Mouse (Mus musculus): ENCODE measurements around the gene Rps12. TPM values are rescaled to one million over a fixed set of nuclear protein-coding genes. Genes with fewer than 3 reads are reported as not detected.

Gene Rps12
- polyA plus RNA-seq (2014; fragmentation: Nextera tagmentation; extraction: Ambion mirVana), result 126 and 139 TPM in 2 replicates

DNA sequence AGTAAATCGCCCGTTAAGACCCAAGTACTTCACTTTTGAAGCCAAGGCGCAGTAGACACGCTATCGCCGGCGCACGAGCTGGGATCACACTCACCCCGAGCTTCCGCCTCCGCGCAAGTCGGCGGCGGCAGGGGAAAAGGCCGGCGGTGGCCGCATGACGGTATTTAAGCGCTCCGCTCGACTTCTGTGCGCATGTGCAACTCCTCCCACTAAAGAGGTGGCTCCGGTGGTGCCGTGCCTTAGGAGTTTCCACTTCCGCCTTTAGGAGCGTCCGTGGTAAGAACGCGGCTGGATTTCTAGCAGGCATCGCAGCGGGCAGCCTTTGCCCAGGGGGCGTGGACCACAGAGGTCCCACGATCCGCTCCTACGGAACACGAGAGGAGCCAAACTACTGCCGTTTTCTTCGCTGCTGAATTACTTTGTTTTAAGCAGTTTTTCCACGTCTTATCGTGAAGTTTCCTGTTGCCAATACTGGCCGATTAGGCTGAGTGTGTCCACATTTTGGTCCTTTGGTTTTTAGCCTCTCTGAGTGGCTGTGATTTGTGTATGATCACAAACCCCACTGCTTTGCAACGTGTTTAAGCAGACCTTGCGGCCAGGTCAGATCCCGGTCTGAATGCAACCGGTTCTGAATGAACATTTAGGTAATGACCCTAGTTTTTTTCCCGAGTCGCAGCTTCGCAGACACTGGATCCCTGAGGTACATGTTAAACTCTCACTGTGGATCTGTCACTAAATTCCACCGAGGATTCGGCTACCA is at the start of gene Rps12:
Gene Rps12, minus strand, starts transcription at position 214 of the 760 bp plus-strand sequence.
- ATAC-seq (replicated peaks; ENCODE audit: insufficient number of reproducible peaks, low FRiP score, low TSS enrichment, low read depth) (peak; percentile 94), DNase-seq (ENCODE audit: low spot score) (peak; percentile 99)
- H3K4me3 ChIP-seq (ENCODE audit: low read depth, low read length), result peak within 1 kb of the TSS; percentile 86
- H3K27me3 ChIP-seq (ENCODE audit: control insufficient read depth, insufficient read depth, low read length), result no peaks in the 10 kb centered on the region
- under 1% methylated on average over 51 of the region's 51 CpGs for WGBS
- H3K9ac ChIP-seq (replicated peaks; ENCODE audit: low read length), result peak within 1 kb of the TSS; percentile 94
- peaks cover 5% of the 10 kb centered on the region for H3K36me3 ChIP-seq (replicated peaks; ENCODE audit: control insufficient read depth, insufficient read depth, low read depth, low read length)
- H3K4me2 ChIP-seq (ENCODE audit: low read depth, low read length), result peak within 1 kb of the TSS; percentile 81
- H3K4me1 ChIP-seq (ENCODE audit: control insufficient read depth, insufficient read depth, low read length), result no peaks in the 10 kb centered on the region
- peak within 1 kb of the TSS; percentile 56 for H3K27ac ChIP-seq (replicated peaks; ENCODE audit: low read depth, low read length)
- no peaks in the 10 kb centered on the region for H3K9me3 ChIP-seq (replicated peaks; ENCODE audit: control insufficient read depth, low read length)

GRCm38 (mm10) chr10:23836003-23836964 is 49.2 kb upstream of the Rps12 start:
- WGBS, result 74% methylated on average over 9 of the region's 9 CpGs
- H3K4me2 ChIP-seq (ENCODE audit: low read depth, low read length), result no peak overlapping the region
- H3K9me3 ChIP-seq (replicated peaks; ENCODE audit: control insufficient read depth, low read length), result no peaks in the 10 kb centered on the region
- no peaks in the 10 kb centered on the region for H3K36me3 ChIP-seq (replicated peaks; ENCODE audit: control insufficient read depth, insufficient read depth, low read depth, low read length)
- DNase-seq (ENCODE audit: low spot score), result no peak
- H3K9ac ChIP-seq (replicated peaks; ENCODE audit: low read length), result no peak overlapping the region
- H3K27ac ChIP-seq (replicated peaks; ENCODE audit: low read depth, low read length), result no peak overlapping the region
- no peaks in the 10 kb centered on the region for H3K4me1 ChIP-seq (ENCODE audit: control insufficient read depth, insufficient read depth, low read length)
- no peaks in the 10 kb centered on the region for H3K27me3 ChIP-seq (ENCODE audit: control insufficient read depth, insufficient read depth, low read length)
- no peak for ATAC-seq (replicated peaks; ENCODE audit: insufficient number of reproducible peaks, low FRiP score, low TSS enrichment, low read depth)
- no peak overlapping the region for H3K4me3 ChIP-seq (ENCODE audit: low read depth, low read length)

- Histone ChIP-seq H3K36me3 (replicated peaks; ENCODE audit: control insufficient read depth, insufficient read depth, low read depth, low read length) (no peaks in the 10 kb centered on the region), H3K4me1 (ENCODE audit: control insufficient read depth, insufficient read depth, low read length) (no peaks in the 10 kb centered on the region), H3K4me2 (ENCODE audit: low read depth, low read length) (no peak overlapping the region), H3K27ac (replicated peaks; ENCODE audit: low read depth, low read length) (no peak overlapping the region), H3K9ac (replicated peaks; ENCODE audit: low read length) (no peak overlapping the region), H3K27me3 (ENCODE audit: control insufficient read depth, insufficient read depth, low read length) (no peaks in the 10 kb centered on the region), H3K4me3 (ENCODE audit: low read depth, low read length) (no peak overlapping the region), H3K9me3 (replicated peaks; ENCODE audit: control insufficient read depth, low read length) (no peaks in the 10 kb centered on the region)
- no peak for DNase-seq (ENCODE audit: low spot score)
- 91% methylated on average over 7 of the region's 7 CpGs for WGBS
- no peak for ATAC-seq (replicated peaks; ENCODE audit: insufficient number of reproducible peaks, low FRiP score, low TSS enrichment, low read depth)
Measured at GRCm38 (mm10) chr10:23826516-23826915, 39.4 kb upstream of the Rps12 start.

GRCm38 (mm10) chr10:23816241-23816640 is 29.2 kb upstream of the Rps12 start:
- DNase-seq (ENCODE audit: low spot score) (no peak), ATAC-seq (replicated peaks; ENCODE audit: insufficient number of reproducible peaks, low FRiP score, low TSS enrichment, low read depth) (no peak)
- H3K4me3 ChIP-seq (ENCODE audit: low read depth, low read length), result no peak overlapping the region
- H3K4me1 ChIP-seq (ENCODE audit: control insufficient read depth, insufficient read depth, low read length), result no peaks in the 10 kb centered on the region
- WGBS, result 80% methylated on average over 7 of the region's 7 CpGs
- H3K27me3 ChIP-seq (ENCODE audit: control insufficient read depth, insufficient read depth, low read length), result no peaks in the 10 kb centered on the region
- no peaks in the 10 kb centered on the region for H3K36me3 ChIP-seq (replicated peaks; ENCODE audit: control insufficient read depth, insufficient read depth, low read depth, low read length)
- no peak overlapping the region for H3K4me2 ChIP-seq (ENCODE audit: low read depth, low read length)
- H3K9me3 ChIP-seq (replicated peaks; ENCODE audit: control insufficient read depth, low read length), result no peaks in the 10 kb centered on the region
- H3K27ac ChIP-seq (replicated peaks; ENCODE audit: low read depth, low read length), result no peak overlapping the region
- H3K9ac ChIP-seq (replicated peaks; ENCODE audit: low read length), result no peak overlapping the region

DNA sequence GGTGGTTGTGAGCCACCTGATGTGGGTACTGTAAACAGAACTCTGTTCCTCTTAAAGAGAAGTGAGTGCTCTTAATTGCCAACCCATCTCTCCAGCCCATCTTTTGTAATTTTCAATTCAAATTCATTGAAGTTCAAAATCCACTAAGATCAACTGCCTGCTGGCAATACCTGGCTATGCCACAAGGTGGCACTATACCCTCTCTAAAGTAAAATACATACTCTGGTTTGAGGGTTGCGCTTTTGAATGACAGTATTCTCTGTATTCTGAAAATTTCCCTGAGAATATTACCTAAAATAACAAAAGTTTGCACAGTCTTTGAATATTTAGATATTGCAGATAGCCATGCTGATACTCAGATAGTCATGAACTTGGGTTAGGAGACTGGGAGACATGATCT is 28.1 kb upstream of the Rps12 start:
- Histone ChIP-seq H3K36me3 (replicated peaks; ENCODE audit: control insufficient read depth, insufficient read depth, low read depth, low read length) (no peaks in the 10 kb centered on the region), H3K4me1 (ENCODE audit: control insufficient read depth, insufficient read depth, low read length) (no peaks in the 10 kb centered on the region), H3K4me3 (ENCODE audit: low read depth, low read length) (no peak overlapping the region), H3K9ac (replicated peaks; ENCODE audit: low read length) (no peak overlapping the region), H3K9me3 (replicated peaks; ENCODE audit: control insufficient read depth, low read length) (no peaks in the 10 kb centered on the region), H3K4me2 (ENCODE audit: low read depth, low read length) (no peak overlapping the region), H3K27ac (replicated peaks; ENCODE audit: low read depth, low read length) (no peak overlapping the region), H3K27me3 (ENCODE audit: control insufficient read depth, insufficient read depth, low read length) (no peaks in the 10 kb centered on the region)
- DNase-seq (ENCODE audit: low spot score) (peak; percentile 87), ATAC-seq (replicated peaks; ENCODE audit: insufficient number of reproducible peaks, low FRiP score, low TSS enrichment, low read depth) (no peak)
- WGBS, result 51% methylated on average over 1 of the region's 1 CpGs

- Histone ChIP-seq H3K27me3 (ENCODE audit: control insufficient read depth, insufficient read depth, low read length) (no peaks in the 10 kb centered on the region), H3K4me2 (ENCODE audit: low read depth, low read length) (no peak overlapping the region), H3K27ac (replicated peaks; ENCODE audit: low read depth, low read length) (no peak overlapping the region), H3K36me3 (replicated peaks; ENCODE audit: control insufficient read depth, insufficient read depth, low read depth, low read length) (no peaks in the 10 kb centered on the region), H3K4me1 (ENCODE audit: control insufficient read depth, insufficient read depth, low read length) (no peaks in the 10 kb centered on the region), H3K4me3 (ENCODE audit: low read depth, low read length) (no peak overlapping the region), H3K9ac (replicated peaks; ENCODE audit: low read length) (no peak overlapping the region), H3K9me3 (replicated peaks; ENCODE audit: control insufficient read depth, low read length) (no peaks in the 10 kb centered on the region)
- ATAC-seq (replicated peaks; ENCODE audit: insufficient number of reproducible peaks, low FRiP score, low TSS enrichment, low read depth) (no peak), DNase-seq (ENCODE audit: low spot score) (no peak)
- WGBS, result 58% methylated on average over 11 of the region's 11 CpGs
Measured at GRCm38 (mm10) chr10:23812852-23813766, 26.0 kb upstream of the Rps12 start.

GRCm38 (mm10) chr10:23812438-23812759 is 25.3 kb upstream of the Rps12 start:
- no peak overlapping the region for H3K4me3 ChIP-seq (ENCODE audit: low read depth, low read length)
- no peak for DNase-seq (ENCODE audit: low spot score)

More at GRCm38 (mm10) chr10:23812438-23812759, 25.3 kb upstream of the Rps12 start:
- H3K4me1 ChIP-seq (ENCODE audit: control insufficient read depth, insufficient read depth, low read length), result no peaks in the 10 kb centered on the region
- ATAC-seq (replicated peaks; ENCODE audit: insufficient number of reproducible peaks, low FRiP score, low TSS enrichment, low read depth), result no peak
- no peaks in the 10 kb centered on the region for H3K27me3 ChIP-seq (ENCODE audit: control insufficient read depth, insufficient read depth, low read length)
- no peaks in the 10 kb centered on the region for H3K36me3 ChIP-seq (replicated peaks; ENCODE audit: control insufficient read depth, insufficient read depth, low read depth, low read length)
- no peak overlapping the region for H3K27ac ChIP-seq (replicated peaks; ENCODE audit: low read depth, low read length)
- H3K9ac ChIP-seq (replicated peaks; ENCODE audit: low read length), result no peak overlapping the region
- H3K9me3 ChIP-seq (replicated peaks; ENCODE audit: control insufficient read depth, low read length), result no peaks in the 10 kb centered on the region
- no peak overlapping the region for H3K4me2 ChIP-seq (ENCODE audit: low read depth, low read length)
